Mouse (Mus musculus) CH12.LX (cell line): Measurements from ENCODE around the gene Polr3b.

ENCODE experiments used
- CHD2 ChIP-seq: IDR thresholded peaks from 2 replicates; pipeline ENCODE4 v1.6.1; 2011; ENCODE audit warnings: low read length, improper control_type of control experiment
- CTCF ChIP-seq, 2 experiments: IDR thresholded peaks in 1 of 2; conservative IDR thresholded peaks in 1 of 2; 2 replicates each; pipeline ENCODE4 v1.5.1; 2011 to 2012; ENCODE audit warnings: low read depth in 2 of 2, low read length in 2 of 2, improper control_type of control experiment in 1 of 2, inconsistent platforms in 1 of 2, mild to moderate bottlenecking in 1 of 2, moderate library complexity in 1 of 2
- SIN3A ChIP-seq: IDR thresholded peaks from 2 replicates; pipeline ENCODE4 v1.6.1; 2012; ENCODE audit warnings: low read length, improper control_type of control experiment, inconsistent platforms
- TCF12 ChIP-seq: IDR thresholded peaks from 2 replicates; pipeline ENCODE4 v1.6.1; 2014; ENCODE audit warnings: low read depth, mild to moderate bottlenecking, inconsistent platforms, low read length, improper control_type of control experiment
- USF1 ChIP-seq: IDR thresholded peaks from 2 replicates; pipeline ENCODE4 v1.6.1; 2014; ENCODE audit warnings: low read depth, mild to moderate bottlenecking, inconsistent platforms, low read length, improper control_type of control experiment
- ZC3H11A ChIP-seq: IDR thresholded peaks from 2 replicates; pipeline ENCODE4 v1.6.1; 2012; ENCODE audit warnings: low read depth, mild to moderate bottlenecking, inconsistent platforms, low read length, improper control_type of control experiment

DNA sequence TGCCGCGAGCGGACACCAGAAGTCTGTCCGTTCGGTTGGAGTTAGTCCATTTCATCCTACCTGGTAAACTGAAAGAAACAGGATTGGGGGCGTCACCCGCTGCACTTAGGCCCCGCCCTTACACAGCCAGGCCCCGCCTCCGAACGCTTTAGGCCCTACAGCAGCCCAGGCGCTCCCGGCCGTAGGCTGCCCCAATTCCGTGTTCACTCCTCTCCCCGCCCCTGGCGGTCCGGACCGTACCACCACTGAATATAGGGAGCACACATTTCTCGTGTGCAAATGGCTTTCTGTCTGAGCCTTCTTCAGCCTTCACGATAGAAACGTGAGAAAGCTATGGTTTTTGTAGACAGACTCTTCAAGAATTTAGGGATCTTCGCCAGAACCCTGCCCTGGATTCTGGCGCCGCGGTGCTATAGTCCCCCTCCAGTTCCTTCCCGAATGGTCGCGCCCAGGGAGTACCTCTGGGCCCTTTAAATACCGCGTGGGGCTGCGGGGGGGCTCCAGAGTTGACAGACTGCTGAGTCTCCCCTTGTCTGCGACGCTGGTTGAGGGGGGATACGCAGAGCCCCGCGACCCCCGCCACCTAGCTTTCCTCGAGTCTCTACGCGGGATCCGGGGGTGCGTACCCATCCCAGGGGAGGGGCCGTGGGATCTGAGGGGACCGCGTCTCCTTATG is 45.6 kb upstream of the Polr3b start, which contains the start of gene Tcp11l2:
- no peak for TF ChIP-seq TCF12
- no peak for TF ChIP-seq ZC3H11A
- no peak for TF ChIP-seq CTCF (conservative IDR thresholded peaks at IDR 0.05 in 1 of 2, IDR thresholded peaks at IDR 0.05 in 1 of 2; ENCODE audit: low read depth in 2 of 2, low read length in 2 of 2)
- TF ChIP-seq USF1 = no peak
- peak; percentile 68 for TF ChIP-seq SIN3A
- no peak for TF ChIP-seq CHD2
